Mouse (Mus musculus): ENCODE results near the gene Mapk3.

Gene Mapk3

DNA sequence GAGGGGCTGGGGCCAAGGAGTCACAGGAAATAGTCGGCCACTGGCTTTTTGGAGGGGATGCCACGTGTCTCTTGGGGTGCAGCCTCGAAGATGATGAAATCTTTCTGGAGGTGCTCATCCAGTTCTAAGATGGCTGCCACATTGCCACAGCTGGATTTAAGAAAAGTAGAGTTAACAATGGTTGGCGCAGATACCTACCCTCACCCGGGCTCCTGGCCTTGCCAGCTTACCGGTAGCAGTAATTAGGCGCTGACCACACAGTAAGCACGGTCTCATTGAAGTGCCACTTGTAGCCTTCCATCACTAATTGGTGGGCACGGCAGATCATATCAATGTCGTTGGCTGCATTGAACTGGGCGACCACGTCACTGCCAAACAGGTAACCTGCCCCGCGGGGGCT lies 26.7 kb downstream of the Mapk3 start:
- DNase-seq = no peak

DNA sequence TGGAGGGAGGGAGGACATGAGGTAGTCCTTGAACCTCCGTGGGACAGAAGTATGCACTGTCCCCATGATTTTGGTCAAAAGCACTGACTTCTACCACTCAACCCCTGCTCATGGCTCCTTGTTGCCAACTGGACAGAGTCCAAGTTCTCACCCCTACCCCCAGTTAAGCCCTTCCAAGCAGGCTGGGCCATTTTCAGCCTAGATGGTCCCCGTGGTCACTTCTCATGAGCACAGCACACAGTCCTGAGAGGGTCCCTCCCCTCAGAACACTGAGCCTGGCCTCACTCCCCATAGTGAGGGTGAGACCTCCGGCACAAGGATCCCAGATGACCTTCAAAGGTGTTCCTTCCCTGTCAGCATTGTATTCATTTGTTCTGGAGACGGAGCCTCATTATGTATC lies 29.7 kb downstream of the Mapk3 start:
- DNase-seq = no peak

DNA sequence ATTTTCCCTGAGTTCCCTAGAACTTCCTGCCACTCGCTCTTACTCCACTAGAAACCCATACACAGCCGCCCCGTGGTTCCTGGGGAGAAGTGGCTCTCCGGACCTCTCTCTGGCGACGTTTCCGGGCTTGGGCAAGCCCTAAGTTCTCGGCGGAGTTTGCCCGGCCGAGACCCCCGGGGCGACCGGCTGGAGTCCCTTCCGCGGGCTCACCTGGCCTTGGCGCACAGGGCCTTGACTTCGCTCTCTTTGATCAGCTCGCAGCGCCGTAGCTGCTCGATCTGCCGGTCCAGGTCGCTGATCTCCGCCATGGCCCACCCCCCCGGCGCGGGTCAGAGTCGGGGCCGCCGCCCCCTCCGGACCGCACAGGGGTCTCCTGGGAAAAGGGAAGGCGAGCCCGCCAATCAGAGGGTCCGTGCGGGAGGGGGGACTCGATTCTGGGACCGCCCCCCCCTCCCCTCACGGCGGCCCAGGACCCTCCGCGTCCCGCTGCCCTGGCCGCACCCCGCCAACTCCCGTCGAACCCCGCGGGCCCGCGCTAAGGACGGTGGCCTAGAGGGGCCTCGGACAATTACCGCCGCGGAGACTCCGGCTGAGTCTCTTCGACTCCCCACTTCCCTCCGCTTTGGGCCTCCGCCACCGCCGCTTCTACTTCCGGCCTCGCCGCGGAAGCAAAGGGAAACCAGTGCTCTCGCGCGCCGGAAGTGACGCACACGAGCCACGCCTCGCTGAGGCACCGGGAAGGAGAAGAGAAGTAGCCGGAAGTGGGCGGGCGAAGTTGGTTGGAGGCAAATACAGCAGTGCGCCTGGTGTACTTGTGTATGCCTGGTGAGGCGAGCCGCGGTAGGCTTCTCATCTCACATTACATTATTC lies 32.7 kb downstream of the Mapk3 start, which contains the start of gene Ppp4c:
Ppp4c (minus strand) TSS at position 646 of the 870 bp plus-strand sequence.
- peak; percentile 97 for DNase-seq

DNA sequence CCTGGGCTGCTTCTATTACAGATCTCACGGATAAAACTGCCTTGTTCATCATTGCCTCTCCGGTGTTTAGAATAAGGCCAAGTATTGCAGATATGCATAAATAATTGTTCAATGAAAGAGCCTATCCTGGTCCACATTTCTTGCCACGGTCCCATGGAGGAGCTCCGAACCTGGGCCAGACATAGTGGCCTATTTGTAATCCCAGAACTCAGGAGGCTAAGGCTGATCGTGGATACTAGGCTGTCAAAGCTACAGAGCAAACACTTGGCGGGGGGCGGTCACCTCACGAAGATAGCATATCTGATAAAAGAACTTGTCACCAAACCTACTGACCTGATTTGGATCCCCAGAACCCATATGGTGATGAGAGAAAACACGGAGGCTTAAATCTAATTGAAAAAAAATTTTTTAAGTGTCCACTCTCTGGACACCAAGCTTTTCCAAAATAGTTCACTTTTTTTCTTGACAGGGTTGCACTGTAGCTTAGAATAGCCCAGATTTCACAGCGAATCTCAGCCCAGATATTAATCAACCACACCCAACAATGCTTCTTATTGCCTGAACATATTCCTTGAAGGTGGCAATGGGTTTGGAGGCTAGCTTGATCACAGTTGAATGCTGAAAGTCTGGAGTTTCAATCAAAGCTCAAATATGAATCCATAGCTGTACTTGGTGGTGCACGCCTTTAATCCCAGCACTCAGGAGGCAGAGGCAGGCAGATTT lies 33.5 kb downstream of the Mapk3 start:
- DNase-seq = no peak

DNA sequence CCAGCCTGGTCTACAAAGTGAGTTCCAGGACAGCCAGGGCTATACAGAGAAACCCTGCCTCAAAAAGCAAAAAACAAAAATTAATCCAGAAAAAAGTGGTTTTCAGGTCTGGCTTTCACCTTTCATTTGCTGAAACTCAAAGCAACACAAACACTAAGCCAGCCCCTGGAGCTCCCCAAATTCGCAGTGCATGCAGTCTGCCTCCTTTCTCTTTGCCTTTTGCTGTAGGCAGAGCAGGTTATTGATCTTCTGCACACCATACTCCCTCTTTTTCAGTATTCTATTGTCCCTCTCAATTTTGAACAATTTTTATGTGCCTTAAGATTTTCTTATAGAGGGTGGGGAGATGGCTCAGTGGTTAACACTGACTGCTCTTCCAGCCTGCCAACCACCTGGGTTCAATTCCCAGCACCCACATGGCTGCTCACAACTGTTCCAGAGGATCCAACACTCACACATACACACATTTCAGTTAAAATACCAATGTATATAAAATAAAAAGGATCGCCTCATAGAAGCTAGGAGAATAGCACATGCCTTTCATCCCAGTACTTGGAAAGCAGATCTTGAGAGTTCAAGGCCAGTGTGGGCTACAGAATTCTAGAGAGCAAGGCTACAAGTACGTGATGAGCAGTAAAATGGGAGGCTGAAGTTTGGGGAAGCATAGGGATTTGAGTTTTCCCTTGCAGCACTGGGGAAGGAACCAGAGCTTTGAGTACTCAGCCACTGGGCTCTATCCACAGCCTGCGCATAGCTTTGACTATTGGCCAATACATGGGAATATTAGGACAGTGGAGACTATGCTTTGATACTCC lies 34.3 kb downstream of the Mapk3 start:
- no peak for DNase-seq

DNA sequence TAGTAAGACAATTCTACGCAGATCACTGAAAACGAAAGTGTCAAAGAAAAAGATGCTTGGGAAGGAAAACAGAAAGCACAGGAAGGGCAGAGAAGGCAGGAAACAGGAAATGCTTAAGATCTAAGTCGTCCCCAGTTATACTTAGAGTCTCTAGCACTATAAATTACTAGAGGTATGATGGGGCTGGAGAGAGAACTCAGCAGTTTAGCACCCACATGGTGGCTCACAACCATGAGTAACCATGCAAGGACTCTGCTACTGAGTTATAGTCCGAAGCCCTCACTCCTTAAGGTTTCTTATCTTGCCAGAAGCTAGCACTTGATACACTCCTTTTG lies 34.8 kb downstream of the Mapk3 start:
- DNase-seq = no peak

DNA sequence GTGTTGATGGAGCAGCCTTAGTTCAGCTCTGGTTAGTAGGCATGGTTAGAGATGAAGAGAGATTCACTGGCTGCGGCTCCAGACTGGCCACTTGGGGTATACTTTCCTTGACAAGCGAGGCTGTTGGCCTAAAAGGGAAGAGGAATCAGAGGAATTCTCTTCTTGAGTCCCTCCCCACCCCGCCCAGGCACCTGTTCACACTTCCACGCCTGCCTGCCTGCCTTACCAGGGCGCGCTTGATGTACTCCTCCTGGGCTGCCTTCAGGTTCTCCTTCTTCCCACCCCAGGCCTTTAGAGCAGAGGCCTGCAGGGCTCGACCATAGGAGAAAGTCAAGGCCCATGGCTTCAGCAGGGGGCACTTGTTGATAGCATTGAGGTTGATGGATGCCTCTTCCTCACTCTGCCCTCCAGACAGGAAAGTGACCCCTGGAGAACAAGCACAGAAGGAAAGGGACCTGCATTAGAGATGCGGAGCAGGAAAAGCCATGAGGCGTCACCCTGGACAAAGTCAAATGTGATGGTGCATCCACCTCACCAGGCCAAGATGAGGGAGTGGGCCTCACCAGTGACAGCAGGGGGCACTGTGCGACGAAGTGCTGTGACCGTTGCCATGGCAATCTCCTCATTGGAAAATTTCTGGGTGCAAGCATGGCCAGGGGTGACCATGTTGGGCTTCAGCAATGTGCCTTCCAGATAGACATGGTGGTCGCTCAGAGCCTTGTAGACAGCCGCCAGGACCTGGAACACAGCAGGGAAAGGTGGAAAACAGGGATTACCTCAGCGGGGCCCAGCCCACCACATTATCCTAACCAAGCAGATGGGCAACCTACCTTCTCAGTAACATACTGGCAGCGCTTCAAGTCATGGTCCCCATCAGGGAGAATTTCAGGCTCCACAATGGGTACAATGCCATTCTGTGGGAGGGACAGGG lies 36.3 kb downstream of the Mapk3 start:
- no peak for DNase-seq

DNA sequence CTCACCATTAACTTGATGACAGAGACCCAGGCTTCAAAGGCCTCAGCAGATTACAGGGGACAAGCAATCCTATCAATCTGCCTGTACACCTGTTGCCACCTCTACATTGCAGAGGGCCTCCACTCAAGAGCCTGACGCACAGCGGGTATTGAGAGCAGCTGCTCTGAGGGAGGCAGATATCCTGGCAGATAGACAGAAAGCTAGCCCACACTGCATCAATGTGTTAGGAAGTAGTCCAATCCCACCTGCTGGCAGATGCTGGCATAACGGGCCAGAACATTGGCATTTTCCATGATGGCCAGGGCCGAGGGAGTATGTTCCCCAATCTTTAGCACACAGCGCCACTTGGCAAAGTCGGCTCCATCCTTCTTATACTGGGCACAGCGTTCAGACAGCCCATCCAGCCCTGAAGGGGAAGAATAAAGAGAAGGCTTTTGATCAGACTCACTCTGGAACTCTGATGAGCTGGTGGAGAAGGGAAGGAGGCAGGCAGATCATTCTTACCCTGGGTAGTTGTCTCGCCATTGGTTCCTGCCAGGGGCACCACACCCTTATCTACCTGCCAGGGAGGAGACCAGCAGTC lies 37.0 kb downstream of the Mapk3 start:
- DNase-seq = peak; percentile 49

DNA sequence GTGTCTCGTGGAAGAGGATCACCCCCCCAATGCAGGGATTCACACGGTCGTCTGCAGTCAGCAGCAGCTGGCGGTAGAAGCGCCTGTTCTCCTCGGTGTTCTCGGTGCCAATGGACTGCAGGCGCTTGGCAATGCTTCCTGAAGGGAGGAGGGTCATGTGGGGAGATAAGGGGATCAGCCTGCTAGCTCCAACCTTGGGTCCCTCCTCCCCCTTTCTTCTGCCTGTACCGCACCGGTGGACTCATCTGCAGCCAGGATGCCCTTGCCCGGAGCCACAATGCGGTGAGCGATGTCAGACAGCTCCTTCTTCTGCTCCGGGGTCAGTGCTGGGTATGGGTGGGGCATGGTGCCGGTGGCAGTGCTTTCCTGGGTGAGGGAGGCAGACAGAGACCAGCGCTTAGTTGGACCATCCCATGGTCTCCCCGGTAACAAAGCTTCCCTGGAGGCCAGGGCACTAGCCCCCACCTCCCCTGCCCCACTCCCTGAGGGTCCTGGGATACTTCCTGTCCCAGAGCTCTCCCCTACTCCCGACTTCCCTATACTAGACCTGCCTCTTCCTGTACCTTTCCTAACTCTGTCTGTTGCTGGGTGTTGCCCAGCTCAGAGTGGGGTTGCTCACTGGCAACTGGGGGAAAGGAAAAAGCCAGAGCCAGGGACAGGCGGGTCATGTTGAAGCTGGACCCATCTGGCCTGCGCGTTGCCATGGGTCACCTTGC lies 38.2 kb downstream of the Mapk3 start, which contains the start of gene Fam57b:
Fam57b (plus strand) TSS at position 258 of the 716 bp plus-strand sequence.
- DNase-seq = no peak

DNA sequence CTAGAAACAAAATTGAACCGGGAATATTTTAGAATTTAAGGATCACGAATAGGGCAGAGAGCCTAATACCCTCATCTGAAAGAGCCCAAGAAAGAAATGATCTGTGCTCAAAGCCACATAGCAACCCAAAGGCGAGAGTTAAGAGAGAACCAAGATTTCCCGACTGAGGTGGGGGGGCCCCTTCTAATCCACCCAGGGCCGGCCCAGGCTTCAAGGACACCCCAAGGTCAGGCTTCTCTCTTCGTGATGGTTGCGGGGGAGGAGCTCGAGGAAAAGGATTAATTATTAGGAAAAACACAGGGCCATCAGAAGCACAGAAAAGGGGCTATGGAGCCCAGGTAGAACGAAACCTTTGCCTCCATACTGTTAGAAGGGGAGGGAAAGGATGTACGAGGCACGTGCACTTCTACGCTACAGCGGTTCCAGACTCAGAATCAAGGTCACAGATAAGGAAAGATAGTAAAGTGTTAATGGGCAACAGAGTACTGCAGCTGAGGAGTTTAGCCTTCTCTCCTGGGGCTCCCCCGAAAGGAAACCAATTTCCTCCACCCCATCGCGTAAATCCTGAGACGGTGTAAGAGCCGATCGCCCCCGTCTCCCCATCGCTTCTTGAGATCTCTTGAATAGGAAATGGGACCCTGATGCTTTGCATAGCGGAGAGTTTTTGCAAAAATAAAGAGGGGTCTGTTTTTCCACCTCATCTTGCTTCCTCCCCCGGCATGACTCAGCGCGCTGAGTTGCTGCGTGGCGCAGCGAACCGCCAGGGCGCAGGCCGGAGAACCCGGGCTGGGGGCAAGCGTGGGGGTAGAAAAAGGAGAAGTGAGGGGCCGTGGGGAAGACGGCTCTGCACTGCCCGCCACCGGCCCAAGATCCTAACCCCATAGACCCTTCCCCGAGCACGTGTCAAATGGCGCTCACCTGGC lies 39.0 kb downstream of the Mapk3 start:
- no peak for DNase-seq

DNA sequence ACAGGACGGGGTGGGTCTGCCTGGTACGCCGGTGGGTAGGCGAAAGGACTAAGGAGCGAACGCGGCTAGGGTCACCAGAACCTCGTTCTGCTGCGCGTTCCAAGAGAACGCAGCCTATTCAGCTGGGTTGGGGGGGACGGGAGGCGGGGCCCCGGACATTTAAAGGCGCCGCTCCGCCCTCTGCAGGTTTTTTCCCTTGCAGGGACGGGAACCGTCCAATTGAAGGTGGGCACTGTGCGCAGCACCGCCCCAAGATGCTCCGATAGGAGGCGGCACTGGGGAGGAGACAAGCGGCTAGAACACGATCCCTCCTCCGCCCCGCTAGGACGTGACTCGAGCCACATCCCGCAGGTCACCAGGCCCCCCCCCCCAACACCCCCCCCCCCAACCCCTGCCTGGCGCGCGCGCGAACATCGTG lies 39.7 kb downstream of the Mapk3 start:
- DNase-seq = peak; percentile 97

DNA sequence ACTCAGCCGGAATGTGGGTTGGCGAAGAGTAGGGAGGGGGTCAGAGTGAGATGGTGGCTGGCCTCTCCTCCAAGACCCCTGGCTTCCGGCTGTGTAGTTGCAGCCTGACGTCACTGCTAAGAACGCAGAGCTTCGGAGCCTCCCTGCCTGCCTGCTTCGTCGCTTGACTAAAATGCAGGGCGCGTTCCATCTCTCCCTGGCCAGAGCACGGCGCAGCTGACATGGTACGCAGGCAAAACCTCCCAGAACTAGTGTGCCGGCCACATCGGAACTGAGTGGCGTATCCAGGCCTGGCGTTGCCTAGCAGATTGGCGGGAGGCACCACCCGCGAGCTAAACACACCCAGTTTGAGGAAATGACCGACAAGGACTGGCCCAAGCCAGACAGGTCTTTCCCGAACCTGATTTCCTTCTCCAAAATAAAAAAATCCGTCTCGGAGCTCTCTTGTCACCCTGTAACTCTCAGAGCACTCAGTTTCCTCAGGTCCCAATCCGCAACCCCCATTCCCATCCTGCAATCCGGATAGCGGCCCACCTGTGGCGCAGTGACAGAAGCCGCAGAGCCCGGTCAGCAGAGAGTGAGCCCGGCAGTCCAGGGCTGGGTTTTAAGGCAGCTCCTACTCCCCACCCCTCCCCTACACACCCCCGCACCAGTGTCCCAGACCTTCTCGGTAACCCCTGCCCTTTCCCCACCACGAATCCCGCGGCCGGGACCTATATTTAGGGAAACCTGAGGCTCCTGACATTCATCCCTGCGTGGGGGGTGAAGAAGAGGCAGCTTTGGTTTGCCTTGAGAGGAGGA lies 40.3 kb downstream of the Mapk3 start:
- peak; percentile 46 for DNase-seq

DNA sequence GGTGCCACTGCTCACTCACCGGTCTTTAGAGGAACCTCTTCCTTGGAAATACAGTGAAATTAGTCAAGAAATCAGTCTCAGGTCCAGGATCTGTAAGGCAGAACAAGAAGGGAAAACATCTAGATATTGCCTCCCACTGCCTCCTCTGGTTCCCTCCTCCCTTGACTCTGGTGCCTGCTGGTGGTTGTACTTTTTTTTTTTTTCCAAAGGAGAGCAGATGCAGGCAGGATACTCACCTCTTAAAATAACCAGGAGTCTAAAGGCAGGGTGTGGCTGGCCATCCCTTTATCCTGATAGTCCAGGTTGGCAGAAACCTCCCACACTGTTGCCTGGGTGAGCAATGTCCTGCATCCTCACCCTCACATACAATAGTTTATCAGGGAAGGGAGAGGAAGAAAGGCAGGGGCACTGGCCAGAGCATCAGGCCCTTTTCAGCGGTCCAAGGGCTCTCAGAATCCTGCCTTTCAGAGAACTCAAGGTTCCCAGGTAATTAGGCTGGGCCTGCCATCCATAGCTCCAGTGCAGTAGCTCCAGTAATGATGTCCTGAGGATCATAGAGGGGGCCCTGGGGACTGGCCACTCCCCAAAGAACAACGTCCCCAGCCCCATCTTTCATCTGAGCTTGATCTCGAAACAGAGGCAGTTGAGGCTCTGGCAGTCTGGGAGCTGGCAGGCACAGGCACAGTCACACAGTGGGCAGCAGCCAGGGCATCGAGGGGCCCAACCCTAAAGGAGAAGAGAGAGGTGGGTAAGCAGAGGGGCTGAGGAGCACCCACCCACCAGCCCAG lies 41.1 kb downstream of the Mapk3 start:
- DNase-seq = peak; percentile 48

DNA sequence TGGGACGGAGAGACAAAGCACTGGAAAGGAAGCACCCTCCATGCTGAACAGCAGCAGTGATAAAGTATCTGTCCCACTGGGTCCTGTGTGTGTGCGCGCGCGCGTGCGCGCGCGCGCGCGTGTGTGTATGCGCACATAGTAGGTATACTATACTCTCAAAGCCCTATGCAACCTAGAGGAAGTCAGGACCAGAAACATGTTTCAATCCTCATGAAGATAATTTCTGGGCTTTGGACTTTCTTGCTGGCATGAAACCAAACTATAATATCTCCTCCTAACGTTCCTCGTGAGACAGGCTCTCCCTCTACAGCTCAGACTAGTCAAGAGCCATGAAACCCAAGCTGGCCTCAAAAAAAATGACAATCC lies 41.6 kb downstream of the Mapk3 start:
- DNase-seq = no peak

DNA sequence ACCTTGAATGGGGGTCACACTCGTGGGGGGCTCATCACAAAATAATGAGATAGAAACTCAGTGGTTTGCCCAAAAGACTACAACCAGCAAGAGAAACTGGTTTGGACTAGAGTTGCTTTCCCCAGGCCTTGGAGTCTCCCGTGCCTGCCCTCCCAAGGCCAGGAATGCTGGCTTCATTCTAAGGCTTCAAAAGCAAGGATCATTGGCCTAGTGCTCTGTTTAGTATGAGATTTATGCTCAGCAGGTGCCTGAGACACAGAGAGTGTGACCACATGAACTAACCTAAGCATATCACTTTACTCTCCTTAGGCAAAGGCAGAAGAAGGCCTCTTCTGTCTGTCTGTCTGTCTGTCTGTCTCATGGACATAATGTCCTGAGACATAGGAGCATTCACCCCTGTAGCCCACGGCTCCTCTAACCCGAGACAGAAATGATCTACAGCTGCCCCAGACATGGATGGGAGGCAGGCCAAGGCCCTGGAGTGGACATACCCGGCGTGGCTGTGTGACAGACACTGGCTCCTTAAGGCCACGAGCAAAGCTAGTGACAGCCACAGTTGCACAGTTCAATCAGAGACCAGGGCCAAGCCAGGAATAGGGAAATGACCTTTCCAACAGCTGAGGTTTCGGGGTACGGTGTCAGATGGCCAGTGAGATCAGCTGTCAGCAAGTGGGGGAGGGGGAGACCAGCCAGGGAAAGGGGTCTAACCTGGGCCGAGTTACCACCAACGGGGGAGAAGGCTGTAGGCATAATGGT lies 42.9 kb downstream of the Mapk3 start:
- no peak for DNase-seq

DNA sequence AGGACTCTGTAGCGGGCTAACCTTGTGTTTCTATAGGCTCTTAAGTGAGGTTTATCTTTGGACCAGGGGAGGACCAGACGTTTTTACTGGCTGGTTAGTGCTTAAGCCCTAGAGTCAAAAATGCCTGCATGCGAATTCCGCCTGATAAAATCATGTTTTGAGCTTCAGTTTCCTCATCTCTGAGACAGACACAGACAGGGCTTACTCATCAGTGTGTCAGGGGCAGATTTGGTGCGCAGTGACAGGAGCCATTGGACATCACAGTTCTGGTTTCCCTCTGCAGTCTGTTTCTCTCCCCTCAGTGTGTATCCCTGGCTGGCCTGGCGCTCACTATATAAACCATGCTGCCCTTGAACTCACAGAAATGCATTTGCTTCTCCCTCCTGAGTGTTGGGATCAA lies 43.8 kb downstream of the Mapk3 start:
- no peak for DNase-seq

DNA sequence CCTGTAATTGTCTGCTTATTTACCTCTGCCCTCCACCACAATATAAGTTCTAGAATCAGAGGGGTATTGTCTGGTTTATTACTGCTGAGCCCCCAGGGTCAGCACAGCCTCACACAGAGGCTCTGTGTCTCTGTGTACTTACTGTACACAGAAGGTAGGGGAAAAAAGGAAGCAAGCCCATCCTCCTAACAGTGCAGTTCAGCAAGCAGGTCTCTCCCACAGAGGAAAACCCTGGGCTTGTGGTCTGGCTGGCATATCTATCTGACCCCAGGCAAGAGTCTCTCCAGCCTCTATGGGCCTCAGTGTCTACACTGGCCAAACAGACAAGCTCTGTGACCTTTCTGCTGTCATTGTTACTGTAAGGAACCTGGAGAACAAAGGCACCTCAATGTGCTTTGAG lies 44.4 kb downstream of the Mapk3 start:
- no peak for DNase-seq

DNA sequence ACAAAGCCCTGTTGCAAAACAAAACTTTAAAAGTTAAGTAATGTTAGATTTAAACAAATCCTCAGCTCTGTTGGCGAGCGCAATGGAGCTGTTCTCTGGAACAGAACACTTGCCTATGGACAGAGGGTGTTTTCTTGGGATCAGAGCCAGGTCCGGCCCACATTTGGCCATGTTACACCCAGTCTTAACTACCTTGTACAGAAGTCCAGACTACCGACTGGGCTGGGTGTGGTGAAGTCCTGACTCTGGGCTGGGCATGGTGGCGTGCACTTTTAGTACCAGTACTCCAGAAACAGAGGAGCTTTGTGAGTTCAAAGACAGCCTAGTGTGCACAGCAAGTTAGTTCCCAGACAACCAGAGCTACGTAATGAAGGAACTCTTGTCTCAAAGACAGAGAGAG lies 47.6 kb downstream of the Mapk3 start:
- no peak for DNase-seq

Data from right cerebral cortex, postnatal 25 days (tissue).